Mouse (Mus musculus) heart, adult 2 months (tissue): ENCODE measurements around the gene Xlr5a. TPM values are rescaled to one million over a fixed set of nuclear protein-coding genes. Genes with fewer than 3 reads are reported as not detected.
"Not testable (repeated sequence)": the region's sequence is repeated elsewhere in the genome, so short reads cannot be mapped to it uniquely, and the experiment has no call there.

ENCODE experiments used
- DNase-seq, 2 experiments: peaks; one replicate each; pipeline ENCODE4 v3.0.0; 2021
- H3K27ac ChIP-seq: fragments of 200-600 bp; 2 replicates; pipeline ENCODE4 v1.8.1; 2022
- H3K27me3 ChIP-seq: fragments of 200-500 bp; 2 replicates; pipeline ENCODE4 v1.6.1; 2012; ENCODE audit warnings: mild to moderate bottlenecking, low read length, inconsistent platforms, mixed read lengths; ENCODE audit not compliant: control insufficient read depth, insufficient read depth
- H3K36me3 ChIP-seq: fragments of 200-500 bp; 2 replicates; pipeline ENCODE4 v1.6.1; 2012; ENCODE audit warnings: low read length, inconsistent platforms; ENCODE audit not compliant: control insufficient read depth, insufficient read depth
- H3K4me1 ChIP-seq: fragments of 200-500 bp; 2 replicates; pipeline ENCODE4 v1.6.1; 2011; ENCODE audit warnings: low read length; ENCODE audit not compliant: control insufficient read depth, insufficient read depth
- H3K4me3 ChIP-seq: fragments of 200-600 bp; 2 replicates; pipeline ENCODE4 v1.8.1; 2022
- H3K79me2 ChIP-seq: fragments of 200-500 bp; replicated peaks from 2 replicates; pipeline ENCODE4 v1.6.1; 2012; ENCODE audit warnings: mild to moderate bottlenecking, inconsistent platforms, low read length, moderate library complexity, mixed read lengths; ENCODE audit not compliant: control insufficient read depth, insufficient read depth
- H3K9ac ChIP-seq: fragments of 200-500 bp; 2 replicates; pipeline ENCODE4 v1.6.1; 2012; ENCODE audit warnings: low read depth, mild to moderate bottlenecking, control low read depth, inconsistent platforms, low read length, mixed read lengths
- WGBS: fragments of 180-500 bp; shearing (Covaris S2); methylation state at CpG from one replicate; pipeline ENCODE4 v1.1.7; 2018; 5-methylcytosine and 5-hydroxymethylcytosine counted together
- intact Hi-C: fragments of 180-260 bp; cut with DNase I; formaldehyde crosslinking; loops from one replicate; pipeline ENCODE4 v1.15.1; 2025
- polyA plus RNA-seq: library from polyadenylated mRNA; depleted of rRNA; stranded (reverse); fragments of >200 nt; gene quantifications from 2 replicates; pipeline ENCODE4 v1.2.3, GENCODE M21; 2012
- total RNA-seq, 2 experiments: library from RNA; stranded (reverse); gene quantifications; 2 replicates each; pipeline ENCODE4 v1.2.3; 2021

Xlr5a gene
- total and polyA plus RNA-seq, 3 experiments, result not detected

DNA sequence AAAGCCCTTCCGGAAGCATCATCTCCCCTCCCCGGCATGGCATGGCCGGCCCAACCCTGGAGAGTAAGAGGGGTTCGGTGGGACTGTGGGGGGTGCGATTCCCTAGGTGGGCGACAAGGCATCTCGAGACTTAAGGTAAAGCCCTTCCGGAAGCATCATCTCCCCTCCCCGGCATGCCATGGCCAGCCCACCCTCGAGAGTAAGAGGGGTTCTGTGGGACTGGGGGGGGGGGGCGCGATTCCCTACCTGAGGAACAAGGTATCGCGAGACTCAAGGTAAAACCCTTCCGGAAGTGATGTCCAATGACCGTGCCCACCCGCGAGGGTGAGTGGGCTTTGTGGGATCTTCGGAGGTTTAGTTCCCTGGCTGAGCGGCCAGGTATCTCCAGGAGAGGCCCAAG is 144.3 kb downstream of the Xlr5a start, which contains the start of gene Xlr5b:
Gene Xlr5b, plus strand, starts transcription at position 301 of the 400 bp plus-strand sequence.
- H3K27ac ChIP-seq, H3K36me3 ChIP-seq, intact Hi-C loops, H3K27me3 ChIP-seq, H3K79me2 ChIP-seq, H3K9ac ChIP-seq, DNase-seq, H3K4me1 ChIP-seq, H3K4me3 ChIP-seq: not testable (repeated sequence)
- WGBS, result no CpG with 5 or more reads among the region's 20 CpGs

DNA sequence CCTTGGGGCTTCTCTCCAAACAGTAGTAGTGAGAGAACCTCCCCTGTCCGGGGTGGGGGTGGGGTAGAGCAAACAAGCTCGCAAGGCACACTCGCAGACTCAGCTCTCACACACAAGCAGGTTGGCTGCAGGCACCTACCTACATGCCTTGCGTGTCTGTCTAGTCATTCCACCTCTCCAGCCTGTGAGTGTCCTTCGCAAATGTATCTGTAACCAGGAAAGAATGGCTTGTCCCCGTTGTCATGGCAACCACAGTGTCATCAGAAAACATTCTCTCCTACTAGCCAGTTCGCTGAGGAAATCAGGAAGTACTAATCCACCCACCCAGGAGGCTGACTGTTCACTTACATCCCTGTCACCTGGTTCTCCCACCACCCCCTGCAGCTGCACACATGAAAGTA is 149.6 kb downstream of the Xlr5a start:
- H3K79me2 ChIP-seq, H3K4me1 ChIP-seq, H3K27ac ChIP-seq, H3K27me3 ChIP-seq, intact Hi-C loops, H3K9ac ChIP-seq, H3K36me3 ChIP-seq, DNase-seq, H3K4me3 ChIP-seq: not testable (repeated sequence)
- WGBS, result no CpG with 5 or more reads among the region's 7 CpGs

DNA sequence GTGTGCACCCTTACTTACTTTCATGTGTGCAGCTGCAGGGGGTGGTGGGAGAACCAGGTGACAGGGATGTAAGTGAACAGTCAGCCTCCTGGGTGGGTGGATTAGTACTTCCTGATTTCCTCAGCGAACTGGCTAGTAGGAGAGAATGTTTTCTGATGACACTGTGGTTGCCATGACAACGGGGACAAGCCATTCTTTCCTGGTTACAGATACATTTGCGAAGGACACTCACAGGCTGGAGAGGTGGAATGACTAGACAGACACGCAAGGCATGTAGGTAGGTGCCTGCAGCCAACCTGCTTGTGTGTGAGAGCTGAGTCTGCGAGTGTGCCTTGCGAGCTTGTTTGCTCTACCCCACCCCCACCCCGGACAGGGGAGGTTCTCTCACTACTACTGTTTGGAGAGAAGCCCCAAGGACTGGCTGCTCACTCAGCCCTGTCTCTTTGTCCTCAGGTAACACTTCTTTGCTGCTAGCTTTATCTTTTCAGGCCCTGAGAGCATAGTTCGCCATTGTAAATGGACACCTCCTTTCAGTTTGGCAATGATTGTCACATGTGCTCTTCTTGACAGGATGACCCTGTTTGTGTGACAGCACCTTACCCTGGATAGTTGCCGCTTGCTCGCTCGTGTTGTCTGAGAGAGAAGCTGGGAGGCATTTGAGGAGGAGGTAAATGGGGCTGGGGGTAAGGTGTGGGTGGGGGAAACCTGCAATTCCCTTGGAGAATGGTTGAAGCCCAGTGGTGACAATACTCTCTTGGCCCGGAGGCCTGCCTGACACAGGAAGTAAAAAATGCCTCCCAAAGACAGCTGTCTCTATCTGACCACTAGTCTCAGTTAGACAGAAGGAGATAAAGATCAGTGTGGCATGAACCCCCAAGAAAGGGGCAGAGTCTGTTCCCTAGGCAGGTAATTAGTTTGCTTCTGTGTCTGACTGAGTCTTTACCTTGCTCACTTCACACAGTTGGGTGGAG is 169.6 kb downstream of the Xlr5a start:
- intact Hi-C loops, H3K4me1 ChIP-seq, H3K4me3 ChIP-seq, H3K27me3 ChIP-seq, H3K27ac ChIP-seq, H3K9ac ChIP-seq, H3K79me2 ChIP-seq, DNase-seq, H3K36me3 ChIP-seq: not testable (repeated sequence)
- WGBS, result no CpG with 5 or more reads among the region's 12 CpGs

DNA sequence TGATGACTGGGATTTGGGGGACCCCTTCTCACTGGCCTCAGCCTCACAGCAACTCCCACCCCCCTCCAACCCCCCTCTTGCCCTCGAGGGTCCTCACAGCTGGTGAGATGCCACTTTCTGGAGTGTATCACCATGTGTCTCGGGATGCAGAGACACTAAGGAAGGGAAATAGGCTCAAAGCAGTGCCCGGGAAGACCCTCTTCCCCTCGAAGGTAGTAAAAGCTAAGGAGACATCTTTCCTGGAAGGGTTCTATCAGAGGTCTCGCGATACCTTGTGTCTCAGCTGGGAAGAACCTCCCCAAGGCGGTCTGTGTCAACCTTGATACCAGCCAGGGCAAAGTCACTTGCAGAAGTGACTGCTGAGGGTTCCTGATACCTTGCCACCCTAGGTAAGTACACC is 176.0 kb downstream of the Xlr5a start, which contains the start of gene Gm14685:
Gene Gm14685, plus strand, starts transcription at position 301 of the 400 bp plus-strand sequence.
- no CpG with 5 or more reads among the region's 7 CpGs for WGBS
- H3K79me2 ChIP-seq, H3K4me1 ChIP-seq, intact Hi-C loops, H3K9ac ChIP-seq, H3K27ac ChIP-seq, H3K27me3 ChIP-seq, H3K36me3 ChIP-seq, H3K4me3 ChIP-seq, DNase-seq: not testable (repeated sequence)

DNA sequence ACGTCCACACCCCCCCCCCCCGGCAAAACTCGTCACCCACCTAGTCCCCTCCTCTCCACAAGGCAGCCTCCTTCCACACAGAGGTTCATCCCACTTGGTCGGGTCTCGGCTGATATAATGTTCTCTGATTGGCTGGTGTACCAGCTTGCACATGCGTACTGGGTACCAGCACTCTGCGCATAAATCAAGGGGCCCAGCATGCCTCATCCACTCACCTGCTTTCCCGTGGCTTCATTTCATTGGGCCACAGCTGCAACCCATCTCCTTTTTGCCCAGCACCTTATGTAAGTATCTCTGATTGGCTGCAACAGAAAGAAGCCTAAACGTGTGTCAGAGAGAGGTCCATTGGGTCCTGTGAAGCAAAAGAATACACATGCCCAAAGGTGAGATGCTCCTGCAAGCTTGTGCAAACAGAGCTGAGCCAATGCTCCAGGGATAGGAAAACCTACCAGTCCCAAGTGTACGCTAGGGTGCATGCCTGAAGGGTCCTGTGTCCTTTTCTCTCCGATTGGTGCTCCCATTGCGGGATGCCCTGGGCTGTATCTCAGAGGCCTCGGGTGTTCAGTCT is 195.8 kb downstream of the Xlr5a start, which contains the start of gene Xlr3a:
Gene Xlr3a, minus strand, starts transcription at position 155 of the 568 bp plus-strand sequence.
- H3K4me3 ChIP-seq, H3K27me3 ChIP-seq, intact Hi-C loops, H3K36me3 ChIP-seq, H3K79me2 ChIP-seq, H3K9ac ChIP-seq, DNase-seq, H3K4me1 ChIP-seq, H3K27ac ChIP-seq: not testable (repeated sequence)
- WGBS, result 65% methylated on average over 13 of the region's 13 CpGs

DNA sequence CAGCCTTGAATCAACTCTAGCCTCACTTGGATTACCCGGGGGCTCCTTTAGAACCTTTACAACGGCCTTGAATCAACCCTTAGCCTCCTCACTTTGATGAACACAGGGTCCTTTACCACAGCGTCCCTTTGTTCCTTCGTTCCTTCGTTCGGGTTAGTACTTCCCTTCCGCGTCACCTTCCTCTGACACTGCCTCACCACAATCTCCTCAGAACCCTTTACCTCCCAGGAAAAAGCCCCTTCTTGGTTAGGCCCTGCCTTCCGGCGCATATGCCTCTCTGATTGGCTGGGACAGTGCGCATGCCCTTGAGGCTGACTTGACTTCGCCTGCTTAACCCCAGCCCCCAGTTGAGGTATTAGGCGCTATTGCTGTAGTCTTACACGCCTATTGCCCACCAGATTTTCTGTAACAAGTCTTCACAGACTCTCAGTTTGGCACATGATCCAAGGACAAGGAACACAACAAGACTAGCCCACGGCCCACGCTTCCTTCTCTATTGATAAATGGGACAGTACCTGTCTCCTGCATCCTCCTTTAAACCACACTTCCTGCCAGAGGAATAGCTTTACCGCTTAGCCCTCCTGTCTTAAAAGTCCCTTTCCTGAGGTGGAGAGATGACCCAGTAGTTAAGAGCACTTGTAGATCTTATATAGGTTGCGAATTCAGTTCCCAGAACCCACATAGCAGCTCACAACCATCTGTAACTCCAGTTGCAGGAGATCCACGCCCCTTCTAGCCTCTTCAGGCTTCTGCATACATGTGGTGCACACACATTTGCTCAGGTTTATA is 210.3 kb downstream of the Xlr5a start, which contains the start of gene Xlr4a:
Gene Xlr4a, minus strand, starts transcription at position 212 of the 789 bp plus-strand sequence.
- DNase-seq, H3K27me3 ChIP-seq, H3K4me1 ChIP-seq, H3K36me3 ChIP-seq, intact Hi-C loops, H3K9ac ChIP-seq, H3K27ac ChIP-seq, H3K4me3 ChIP-seq, H3K79me2 ChIP-seq: not testable (repeated sequence)
- WGBS, result 75% methylated on average over 19 of the region's 19 CpGs

DNA sequence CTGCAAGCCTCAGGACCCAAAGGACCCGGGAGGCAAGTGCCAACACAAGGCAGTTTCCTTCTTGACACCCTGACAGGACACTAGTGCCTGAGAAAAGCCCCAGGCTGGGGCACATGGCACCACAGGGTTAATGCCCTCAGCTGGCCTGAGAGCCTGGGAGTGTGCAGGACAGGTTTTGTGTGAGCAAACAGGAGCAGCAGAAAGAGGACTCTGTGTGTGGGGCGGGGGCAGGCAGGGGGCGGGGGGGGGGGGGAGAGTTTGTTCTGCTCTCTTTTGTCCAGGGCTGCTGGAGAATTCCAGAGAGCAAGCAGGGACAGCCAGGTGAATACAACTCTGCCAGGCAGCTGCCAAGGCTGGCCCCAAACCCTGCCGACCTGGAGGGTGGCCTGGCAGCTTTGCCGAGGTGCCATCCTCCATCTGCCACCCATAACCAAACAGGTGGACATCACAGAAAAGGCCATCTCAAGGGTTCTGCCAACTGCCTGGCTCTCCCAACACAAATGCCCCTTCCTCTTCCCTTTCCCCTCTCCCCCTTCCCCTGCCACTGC is 225.9 kb downstream of the Xlr5a start:
- H3K4me1 ChIP-seq, H3K79me2 ChIP-seq, intact Hi-C loops, H3K27me3 ChIP-seq, H3K4me3 ChIP-seq, H3K36me3 ChIP-seq, H3K9ac ChIP-seq, DNase-seq, H3K27ac ChIP-seq: not testable (repeated sequence)
- WGBS, result 89% methylated on average over 2 of the region's 5 CpGs
